Mouse (Mus musculus) thymus, postnatal 14 days (tissue): Measurements from ENCODE around the gene Grifin.

Experiments
- DNase-seq: peaks from one replicate; pipeline ENCODE4 v3.0.0; 2021

Gene Grifin

DNA sequence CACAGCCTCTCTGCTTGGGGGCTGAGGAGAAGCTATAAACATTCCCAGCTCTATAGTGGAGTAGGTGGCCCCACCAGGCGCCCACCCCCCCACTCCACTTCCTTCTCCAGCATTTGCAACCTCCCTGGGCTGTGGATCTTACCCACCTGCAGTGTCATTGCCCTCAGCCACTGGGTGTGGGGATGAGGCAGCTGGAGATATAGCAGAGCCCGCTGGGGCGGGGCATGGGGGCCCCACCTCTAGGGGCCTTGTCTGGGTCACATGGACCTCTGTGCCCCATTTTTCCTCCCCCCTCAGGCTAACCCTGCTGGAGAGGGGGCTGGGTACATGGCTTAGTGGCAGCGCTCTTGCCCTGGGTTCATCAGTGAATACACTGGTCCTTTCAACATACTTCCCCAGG, at the start of gene Grifin:
Gene Grifin, minus strand, starts transcription at position 176 of the 400 bp plus-strand sequence.
- DNase-seq, result peak; percentile 42

DNA sequence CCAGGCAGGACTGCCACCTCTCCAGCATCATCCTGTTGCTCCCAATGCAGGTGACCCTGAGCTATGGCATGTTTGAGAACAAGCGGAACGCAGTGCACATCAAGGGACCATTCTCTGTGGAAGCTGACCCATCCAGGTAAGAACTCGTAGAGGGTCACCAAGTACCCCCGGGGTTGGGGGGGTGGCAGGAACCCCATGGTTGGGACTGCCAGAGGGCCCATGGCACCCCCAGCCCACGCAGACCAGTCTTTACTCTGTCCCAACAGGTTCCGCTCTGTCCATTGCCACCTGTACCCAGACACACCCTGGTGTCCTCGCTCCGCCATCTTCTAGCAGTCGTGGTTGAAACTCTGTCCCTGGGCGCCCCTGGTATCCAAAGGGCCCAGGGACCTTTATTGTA, 49.3 kb upstream of the Grifin start:
- DNase-seq, result no peak

DNA sequence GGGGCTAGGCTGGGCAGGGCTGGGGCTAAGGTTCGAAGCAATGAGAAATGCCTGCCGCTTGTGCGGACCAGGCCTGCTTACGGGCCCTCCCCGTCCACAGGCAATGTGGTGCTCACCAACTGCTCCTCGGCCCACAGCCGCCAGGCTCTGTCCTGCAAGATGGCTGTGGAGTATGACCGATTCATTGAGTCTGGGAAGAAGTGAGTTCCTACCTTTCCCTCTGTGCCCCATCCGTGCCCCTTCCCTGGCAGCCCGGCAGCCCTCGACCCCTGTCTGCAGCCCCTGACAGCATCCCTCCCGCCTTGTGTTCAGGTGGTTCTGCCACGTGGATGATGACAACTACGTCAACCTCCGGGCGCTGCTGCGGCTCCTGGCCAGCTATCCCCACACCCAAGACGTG, 47.3 kb upstream of the Grifin start:
- DNase-seq, result no peak

DNA sequence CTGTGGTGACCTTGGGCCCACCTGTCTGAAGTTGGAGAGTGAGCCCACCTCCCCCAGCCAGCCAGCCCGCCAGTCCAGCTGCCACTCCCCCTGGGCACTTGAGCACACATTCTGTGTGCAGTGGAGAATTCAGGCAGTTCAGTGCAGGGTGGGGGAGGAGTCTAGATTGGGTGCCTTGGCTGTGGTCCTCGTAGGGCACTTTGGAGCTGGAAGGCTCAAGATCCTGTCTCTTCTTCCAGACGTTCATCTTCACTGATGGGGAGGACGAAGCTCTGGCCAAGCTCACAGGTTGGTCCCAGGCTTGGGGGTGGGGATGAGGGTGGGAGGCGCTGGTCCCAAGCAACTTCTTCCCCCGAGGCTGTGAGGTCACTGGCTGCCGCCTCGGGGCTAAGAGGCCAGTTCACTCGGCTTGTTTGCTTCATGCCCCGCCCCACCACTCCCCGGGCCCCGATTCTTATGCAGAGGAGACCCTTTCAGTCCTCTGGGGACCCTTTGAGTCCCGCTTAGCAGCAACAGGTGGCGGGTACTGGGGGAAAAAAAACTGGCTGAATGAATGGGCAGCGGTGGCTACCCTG, 46.8 kb upstream of the Grifin start:
- peak; percentile 6 for DNase-seq

DNA sequence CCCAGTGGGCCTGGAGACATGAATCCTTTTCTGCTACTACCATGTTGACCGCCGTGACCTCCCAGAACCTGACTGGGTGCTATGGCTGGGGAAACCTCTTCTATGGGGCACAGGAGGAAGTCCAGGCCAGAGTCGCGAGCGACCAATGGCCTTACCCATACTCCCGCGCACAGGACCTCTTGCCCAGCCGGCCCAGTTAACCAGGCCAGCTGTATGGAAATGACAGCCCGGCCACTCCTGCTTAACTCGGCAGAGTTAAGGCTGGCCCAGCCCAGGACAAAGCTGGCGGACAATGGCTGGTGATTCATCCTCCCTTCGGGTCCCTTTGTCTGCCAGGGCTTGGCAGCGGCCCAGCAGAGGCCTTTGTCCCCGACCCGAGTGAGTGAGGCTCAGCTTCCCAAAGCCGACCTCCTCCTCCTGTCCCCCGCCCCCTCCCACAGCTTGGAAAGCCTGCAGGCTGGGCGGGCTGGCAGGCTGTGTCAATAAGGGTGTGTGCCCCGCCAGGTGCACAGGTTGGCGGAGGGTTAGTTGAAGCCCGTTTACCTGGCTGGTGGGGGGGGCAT, 46.2 kb upstream of the Grifin start:
- peak; percentile 28 for DNase-seq

DNA sequence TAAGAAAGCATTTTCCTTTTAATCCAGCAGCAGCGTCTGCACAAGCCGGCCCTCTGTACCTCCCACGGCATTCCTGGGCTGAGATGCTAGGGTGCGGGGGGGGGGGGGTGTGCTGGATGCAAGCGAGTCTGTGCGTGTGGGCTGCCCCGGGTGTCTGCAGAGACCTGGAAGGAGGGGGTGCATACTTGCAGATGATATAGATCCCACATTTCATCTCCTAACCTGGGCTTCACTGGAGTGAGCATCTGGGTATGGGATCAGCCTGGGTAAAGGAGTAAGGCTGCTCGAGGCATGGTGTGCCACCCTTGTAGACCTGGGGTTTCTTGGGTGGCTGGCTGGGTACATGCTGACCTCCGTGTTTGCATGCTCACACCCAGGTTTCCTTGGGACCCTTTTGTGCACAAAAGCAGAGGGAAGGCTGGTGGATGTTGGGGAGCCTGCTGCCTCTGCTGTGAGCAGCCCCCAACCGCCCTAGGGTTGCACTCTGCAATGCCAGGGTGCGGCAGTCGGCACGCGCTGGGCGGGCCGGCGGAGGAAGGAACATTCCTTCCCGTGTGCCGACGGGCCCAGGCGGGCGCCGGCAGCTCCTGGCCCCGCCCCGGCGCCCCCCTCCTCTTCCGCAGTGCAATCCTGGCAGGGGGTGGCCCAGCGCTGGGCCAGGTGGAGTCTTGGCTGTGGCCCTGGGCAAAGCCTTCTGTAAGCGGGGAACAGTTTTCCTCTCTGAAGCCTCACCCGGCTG, 45.6 kb upstream of the Grifin start:
- peak; percentile 65 for DNase-seq

DNA sequence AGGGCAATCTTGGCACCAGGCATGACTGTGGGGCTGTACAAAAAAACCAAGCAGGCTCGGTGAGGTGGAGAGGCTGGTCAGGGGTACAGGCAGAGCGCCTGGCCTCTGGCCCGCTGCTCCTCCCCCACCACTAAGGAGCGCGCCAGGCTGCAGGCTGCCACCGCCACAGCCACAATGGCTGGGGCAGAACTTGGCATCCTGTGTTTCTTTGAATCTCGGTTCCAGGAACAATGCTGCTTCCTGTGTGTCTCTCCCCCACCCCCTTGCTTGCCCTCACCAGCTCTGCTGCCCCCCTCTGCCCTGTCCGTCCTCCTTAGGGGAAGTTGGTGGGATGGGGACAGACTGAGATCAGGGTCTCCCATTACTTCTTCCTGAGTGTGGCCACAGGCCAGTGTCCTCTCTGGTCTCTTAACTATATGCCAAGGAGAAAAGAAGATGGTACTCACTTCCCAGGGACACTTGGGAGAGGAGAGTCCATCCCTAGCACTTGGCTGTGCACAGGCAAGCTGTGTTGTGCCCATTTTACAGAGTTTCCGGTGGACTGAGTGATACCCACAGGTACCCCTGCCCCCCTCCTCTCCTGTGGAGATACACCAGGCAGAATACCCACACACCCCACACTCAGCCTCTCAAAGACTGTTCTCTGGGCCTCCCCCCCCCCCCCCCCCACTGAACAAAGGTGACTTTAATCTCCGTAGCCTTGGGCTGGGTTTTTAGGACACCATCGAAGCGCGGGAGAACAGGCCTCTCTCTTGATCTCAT, 44.8 kb upstream of the Grifin start:
- DNase-seq, result peak; percentile 64

DNA sequence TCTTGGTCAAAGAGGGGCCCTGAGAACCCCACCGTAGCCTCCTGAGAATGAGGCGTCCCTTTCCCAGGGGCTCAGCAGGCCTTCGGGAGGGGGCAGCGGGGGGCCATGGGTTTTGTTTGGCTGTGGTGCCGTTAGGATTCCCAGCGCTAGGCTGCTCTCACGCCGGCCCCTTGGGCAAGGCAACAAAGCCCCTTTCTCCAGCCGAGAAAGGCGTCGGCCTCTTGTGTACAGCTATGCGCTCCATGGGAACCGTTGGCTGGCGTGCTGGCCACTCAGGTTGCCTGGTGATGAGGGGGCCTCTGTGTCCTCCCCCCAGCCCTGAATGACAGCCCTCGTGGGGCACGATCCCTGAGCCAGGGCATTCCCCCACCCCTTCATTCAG, 43.8 kb upstream of the Grifin start:
- no peak for DNase-seq

DNA sequence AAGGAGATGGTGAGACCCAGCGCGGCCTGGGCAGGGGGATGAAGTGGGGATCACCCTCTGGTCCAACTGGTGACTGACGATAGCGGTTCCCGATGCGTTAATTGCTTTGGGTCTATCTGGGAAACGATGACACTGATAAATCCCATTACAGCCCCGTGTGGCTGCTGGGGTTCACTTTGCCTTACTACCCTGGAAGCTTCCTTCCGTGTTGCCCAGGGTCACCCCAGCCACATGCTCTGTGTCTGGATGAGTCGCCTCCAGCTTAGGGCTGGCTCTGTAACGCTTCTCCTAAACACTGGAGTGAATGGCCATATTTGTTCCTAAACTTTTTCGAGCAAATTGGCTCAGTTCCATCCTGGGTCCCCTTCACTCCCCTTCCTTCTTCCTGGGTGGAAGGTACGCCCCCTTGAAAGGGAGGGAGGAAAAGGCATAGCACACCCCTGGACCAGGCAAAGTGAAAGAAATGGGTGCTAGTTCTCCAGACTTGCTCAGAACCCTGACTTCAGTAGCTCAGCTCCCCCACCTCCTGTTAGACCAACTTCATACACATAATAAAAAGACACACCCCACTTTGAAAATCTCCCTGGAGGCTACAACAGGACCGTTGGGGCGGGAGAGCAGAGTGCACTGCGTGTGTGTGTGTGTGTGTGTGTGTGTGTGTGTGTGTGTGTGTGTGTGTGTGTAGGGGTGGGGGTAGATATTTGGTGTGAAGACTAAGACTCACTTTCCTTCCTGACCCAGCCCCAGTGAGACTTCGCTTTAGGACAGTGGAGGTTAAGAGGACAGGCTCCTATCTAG, 43.2 kb upstream of the Grifin start:
- DNase-seq, result no peak

DNA sequence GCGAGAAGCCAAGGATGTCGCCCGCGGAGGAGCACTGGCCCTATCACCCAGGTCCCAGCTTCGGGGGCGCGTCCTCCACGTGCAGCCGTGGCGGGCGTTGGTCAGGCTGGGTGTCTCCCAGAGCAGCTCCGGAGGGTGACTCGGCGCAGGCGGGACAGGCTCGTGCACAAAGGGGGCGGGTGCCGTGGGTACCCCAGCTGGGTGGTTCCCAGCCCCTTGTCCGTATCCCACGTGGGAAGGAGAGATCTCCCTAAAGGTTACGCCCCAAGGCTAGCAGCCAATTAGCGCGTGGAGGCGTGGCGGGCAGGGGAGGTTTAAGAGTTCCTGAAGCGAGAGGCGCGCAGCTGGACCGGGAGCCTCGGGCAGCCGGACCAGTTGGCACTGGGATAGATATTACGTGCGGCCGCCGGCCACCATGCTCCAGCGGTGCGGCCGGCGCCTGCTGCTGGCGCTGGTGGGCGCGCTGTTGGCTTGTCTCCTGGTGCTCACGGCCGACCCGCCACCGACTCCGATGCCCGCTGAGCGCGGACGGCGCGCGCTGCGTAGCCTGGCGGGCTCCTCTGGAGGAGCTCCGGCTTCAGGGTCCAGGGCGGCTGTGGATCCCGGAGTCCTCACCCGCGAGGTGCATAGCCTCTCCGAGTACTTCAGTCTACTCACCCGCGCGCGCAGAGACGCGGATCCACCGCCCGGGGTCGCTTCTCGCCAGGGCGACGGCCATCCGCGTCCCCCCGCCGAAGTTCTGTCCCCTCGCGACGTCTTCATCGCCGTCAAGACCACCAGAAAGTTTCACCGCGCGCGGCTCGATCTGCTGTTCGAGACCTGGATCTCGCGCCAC, 42.3 kb upstream of the Grifin start, which contains the start of gene Lfng:
Gene Lfng, plus strand, starts transcription at position 320 of the 835 bp plus-strand sequence.
- DNase-seq, result peak; percentile 72

DNA sequence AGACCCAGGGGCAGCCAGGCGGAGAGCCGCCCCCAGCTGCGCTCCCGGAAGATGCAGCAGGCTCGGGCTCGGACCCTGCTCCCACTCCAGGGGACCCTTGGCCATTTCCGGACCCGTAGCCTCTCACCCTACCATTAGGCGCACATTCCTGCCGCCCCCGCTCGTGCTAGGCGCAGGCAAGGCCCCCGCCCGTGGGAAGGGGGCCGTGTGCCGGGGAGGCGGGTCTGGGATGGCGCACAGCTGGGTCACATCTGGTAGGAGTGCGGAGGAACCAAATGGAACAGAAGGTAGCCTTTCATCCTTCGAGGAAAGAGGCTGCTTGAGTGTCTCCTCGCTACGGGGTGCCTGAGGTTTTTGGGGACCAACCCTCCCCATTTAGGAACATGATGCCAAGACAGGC, 41.5 kb upstream of the Grifin start:
- no peak for DNase-seq

DNA sequence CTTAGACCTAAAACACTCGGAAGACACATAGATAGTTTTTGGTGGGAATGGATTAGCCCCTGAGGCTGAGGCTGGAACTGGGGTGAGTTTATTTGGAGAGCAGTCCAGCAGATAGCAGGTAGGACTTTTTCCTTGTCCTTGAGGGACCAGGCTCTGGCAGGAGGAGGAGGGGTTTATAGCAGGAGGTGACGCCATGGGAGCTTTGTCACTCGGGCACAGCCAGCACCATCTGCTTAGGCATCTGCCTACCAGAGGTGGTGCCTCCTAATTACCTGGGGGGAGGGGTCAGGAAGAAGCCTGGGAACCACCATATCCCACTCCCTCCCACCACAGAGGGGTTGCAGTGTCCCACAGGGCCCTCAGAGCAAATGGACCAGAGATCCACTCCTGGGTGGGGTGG, 40.4 kb upstream of the Grifin start:
- DNase-seq, result no peak

DNA sequence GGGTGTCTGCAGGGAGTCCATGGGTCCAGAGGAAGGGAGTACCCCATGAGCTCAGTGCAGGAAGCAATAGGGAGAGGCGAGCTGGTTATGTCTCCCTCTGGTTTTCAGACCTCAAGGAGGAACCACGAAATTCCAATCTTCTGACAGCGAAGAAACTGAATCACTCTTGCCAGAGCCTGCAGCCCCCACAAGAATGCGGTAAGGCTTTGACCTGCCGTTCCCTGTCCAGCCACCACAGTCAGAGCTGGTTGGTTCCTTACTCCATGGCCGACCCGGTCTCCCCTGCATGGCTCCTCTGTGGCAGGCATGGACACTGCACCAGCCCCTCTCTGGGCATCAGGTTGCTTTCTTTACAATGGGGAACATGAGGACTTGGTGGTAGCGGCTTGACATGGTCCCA, 39.5 kb upstream of the Grifin start:
- no peak for DNase-seq

DNA sequence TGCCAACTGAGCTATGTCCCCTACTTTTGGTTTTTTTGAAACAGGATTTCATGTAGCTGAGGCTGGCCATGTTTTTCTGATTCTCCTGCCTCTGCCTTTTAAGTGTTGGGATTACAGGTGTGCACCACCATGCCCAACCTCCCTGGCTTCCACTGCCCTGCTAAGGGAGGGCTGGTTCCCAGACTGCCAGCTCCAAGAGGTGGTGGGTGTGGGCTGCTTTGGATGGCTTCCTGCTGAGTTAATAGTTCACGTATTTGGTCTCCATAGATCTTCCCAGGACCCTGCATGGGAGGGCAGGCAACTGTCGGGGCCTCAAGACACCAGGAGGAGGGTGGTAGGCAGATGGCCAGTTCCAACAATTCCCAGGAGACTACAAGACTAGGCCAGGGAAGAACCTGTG, 37.7 kb upstream of the Grifin start:
- DNase-seq, result no peak

DNA sequence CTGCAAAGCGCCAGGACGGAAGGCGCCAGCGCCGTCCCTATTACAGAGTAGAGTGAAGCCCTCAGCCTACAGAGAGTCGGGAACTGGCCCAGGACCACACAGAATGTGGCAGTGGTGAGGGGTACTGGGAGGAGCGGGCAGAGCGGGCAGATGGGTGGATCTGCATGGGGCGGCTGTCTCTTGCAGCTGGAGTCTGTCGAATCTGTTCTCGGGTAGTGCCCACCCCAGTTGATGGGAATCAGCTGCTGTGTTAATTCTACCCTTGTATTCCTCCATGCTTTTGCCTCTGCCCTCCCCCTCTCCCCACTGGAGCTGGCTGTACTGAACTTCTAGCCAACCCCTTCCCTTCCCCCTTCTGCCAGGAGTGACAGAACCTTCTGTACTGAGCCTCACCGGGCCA, 36.8 kb upstream of the Grifin start:
- no peak for DNase-seq

DNA sequence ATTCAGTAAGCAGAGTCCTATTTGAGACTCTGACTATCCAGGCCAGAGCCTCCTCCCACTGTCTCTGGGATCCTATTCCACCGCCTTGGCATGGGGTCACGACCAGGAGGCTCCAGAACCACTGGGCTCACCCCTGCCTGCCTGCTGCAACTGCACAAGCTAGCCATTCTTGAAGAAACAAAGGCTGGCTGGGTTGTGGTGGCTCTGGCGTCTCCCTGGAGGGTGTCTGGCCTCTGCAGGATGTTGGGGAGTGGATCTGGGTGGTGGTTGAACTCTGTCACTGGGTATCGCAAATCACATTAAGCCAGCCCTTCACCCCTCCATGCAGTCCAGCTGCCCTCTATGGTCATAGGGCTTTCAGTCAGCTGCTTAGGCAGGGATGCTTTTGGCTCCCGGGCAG, 35.1 kb upstream of the Grifin start:
- no peak for DNase-seq

DNA sequence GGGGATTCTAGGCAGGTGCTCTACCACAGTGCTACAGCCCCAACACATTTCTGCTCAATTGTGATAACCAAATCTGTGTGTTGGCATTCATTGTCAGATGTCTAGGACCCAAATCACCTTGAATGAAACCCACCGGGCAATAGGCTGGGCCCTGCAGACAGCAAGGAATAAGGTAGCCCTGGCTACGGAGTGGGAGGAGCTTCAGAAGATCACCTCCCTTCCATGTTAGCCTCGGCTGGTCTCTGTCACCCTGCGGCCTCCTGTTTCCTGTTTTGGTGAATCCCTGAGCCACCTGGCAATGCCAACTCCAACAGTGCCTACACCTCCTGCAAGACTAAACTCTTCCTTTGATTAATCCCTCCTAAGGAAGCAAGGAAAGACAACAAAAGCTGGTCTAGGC, 32.9 kb upstream of the Grifin start:
- DNase-seq, result no peak

DNA sequence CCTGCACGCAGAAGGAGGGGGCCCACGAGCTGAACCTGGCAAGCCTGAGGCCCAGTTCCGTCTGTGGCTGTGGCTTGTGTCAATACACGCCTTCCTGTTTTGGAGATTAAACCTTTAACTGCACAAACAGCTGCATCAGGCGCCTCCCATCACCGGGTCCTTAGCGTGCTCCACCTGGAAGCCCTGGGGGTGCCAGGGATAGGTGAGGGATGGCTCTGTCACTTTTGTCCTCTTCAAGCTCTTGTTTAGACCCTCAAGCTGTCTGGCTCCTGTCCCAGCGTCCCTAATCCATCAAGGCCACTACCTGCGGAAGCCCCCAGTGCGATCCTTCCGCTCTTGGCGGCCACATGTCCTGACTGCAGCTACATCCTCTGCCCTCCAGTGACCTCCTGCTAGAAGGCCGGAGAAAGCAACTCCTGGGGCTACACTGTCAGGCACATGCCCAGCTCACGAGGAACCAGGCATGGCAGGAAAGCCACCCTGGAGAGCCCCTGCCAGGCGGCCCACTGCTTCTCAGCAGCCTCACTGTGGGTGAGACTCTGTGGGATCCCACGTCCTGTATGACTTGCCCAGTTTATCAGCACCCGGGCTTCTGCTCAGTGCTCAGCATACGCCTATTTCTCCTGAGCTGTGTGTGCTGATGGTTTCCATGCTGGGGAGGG, 32.2 kb upstream of the Grifin start:
- peak; percentile 80 for DNase-seq

DNA sequence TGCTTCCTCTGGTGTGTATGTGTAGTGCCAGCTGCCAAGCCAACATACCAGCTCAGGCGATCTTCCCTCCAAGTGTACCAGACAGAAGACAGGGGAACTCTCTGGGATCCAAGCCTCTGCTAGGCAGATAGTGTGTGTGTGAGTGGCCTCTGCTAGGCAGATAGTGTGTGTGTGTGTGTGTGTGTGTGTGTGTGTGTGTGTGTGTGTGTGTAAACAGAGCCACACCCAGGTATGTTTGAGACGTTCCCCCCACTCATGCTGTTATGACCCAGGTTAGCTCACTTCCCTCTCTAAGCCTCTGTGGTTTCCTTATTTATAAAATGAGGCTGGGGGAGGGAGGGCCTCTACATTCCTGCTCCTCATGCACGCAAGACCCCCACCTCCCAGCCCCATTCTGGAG, 31.6 kb upstream of the Grifin start:
- DNase-seq, result no peak

DNA sequence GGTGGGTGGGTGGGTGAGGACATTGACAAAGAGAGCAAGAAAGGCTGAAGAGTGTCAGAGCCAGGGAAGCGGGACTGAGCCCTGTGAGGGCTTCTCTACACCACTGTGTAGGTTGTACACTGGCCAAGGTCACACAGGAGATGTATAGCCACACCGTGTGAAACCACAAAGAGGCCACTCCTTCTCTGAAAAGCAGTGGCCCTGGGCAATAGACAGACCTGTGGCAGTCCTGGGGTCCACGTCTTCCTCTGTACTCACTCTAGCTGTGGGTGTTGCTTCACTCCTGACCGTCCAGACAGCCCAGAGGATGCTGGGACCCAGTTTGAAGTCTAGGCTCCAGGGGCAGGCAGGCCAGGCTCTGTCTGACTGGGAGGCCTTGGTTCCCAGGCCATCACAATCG, 30.0 kb upstream of the Grifin start:
- no peak for DNase-seq

DNA sequence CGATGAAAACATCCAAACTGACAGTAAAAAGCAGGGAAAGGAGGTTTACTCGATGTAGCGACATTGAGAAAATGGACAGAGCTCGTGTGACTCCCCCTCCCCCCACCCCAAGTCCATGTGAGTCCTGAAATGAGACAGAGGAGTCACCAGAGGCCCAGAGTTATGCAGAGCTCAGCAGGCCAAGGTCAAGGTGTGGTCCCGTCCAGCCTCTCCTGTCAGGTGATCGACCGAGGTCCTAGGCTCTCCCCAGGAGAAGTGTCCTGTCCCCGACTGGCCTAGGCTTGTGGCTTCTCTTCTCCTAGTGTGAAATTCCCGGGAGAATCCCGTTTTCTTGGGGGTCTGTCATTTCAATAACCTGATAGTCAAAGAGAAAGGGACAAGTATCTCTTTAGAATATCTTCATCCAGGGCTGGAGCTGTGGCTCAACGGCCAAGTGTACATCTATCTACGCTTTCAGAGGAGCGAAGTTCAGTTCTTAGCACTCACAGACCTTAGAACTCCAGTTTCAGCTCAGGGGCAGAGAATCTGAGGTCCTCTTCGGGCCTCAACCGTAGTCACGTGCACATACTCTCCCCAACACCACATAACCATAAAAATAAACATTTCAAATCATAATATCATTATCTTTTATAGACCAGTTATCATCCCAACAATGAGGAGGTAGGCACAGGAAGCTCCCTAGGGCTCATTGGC, 24.4 kb upstream of the Grifin start:
- DNase-seq, result no peak
